ENCODE assay signal across 25 mouse cellular contexts in the genomic region with DNA sequence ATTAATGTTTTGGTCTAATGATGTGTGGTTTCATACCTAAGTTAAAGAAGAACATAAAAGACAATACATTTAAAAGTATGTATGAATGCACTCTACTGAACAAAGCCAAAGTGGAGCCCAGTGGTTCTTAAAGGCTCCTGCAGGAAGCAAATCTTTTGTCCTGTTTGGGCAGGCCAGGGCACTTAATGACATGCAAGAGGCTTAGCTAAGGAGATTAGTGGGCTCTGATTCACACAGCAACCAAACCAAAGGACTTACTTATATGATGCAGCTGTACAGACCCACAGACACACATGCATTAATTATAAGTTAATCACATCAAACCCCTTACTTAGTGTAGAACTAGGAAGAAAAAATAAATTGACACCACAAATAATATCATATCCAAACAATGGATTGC.
DNase-seq lines count a peak whose midpoint lies in the region; ATAC-seq lines count a peak whose summit lies in the region.
"Had no signal": no experiment of that assay in that cellular context is flagged by ENCODE, and none has a peak within 500 bp of the region (broad histone marks: within the 10 kb centered on the region; RNA-seq: fewer than 3 reads in every experiment).

No protein-coding gene starts in this region.

- DNase-seq in embryo, embryonic 10 days (ENCODE audit: low spot score), result peak; percentile 33
- DNase-seq in embryo, embryonic 9.5 days (ENCODE audit: extremely low spot score), result no peak
- DNase-seq in forebrain, embryonic 11.5 days (ENCODE audit: low spot score), result no peak
- peak; percentile 45 for DNase-seq in retina, adult 2 months (ENCODE audit: low read depth, low spot score)
- DNase-seq in retina, embryonic 14.5 days (ENCODE audit: low spot score), result no peak
- DNase-seq in spleen, adult 18-20 months, result no peak
- DNase-seq in thymus, postnatal 14 days, result no peak
- DNase-seq: adrenal gland, adult 2 months; adrenal gland, postnatal 25 days; B cell, adult 2 months; cerebellum, adult 2 months; cerebellum, postnatal 14 days; gastrocnemius, postnatal 10 days; heart, adult 18-20 months; heart, postnatal 10 days; heart, postnatal 4 days had no signal

- peaks cover 11% of the 10 kb centered on the region for H3K4me1 ChIP-seq in forebrain, embryonic 11.5 days (replicated peaks; ENCODE audit: control insufficient read depth, insufficient read depth, low read length)
- H3K4me1 ChIP-seq in forebrain, embryonic 16.5 days (replicated peaks; ENCODE audit: control insufficient read depth, insufficient read depth, low read length), result no peaks in the 10 kb centered on the region; the same call in 1 of the 2 replicates
- H3K4me1 ChIP-seq: embryonic facial prominence, embryonic 12.5 days; hindbrain, embryonic 12.5 days had no signal

- no peak overlapping the region for H3K9ac ChIP-seq in forebrain, embryonic 11.5 days (ENCODE audit: low read length)
- no peak overlapping the region for H3K9ac ChIP-seq in forebrain, embryonic 16.5 days (replicated peaks; ENCODE audit: low read depth, low read length)
- H3K9ac ChIP-seq: embryonic facial prominence, embryonic 12.5 days; hindbrain, embryonic 12.5 days had no signal

- no peak overlapping the region for H3K4me2 ChIP-seq in forebrain, embryonic 11.5 days (ENCODE audit: low read depth, low read length, severe bottlenecking)
- H3K4me2 ChIP-seq in forebrain, embryonic 16.5 days (ENCODE audit: low read length), result no peak overlapping the region
- H3K4me2 ChIP-seq: embryonic facial prominence, embryonic 12.5 days; hindbrain, embryonic 12.5 days had no signal

- H3K27ac ChIP-seq in forebrain, embryonic 11.5 days (ENCODE audit: low read depth, low read length), result no peak overlapping the region
- H3K27ac ChIP-seq in forebrain, embryonic 16.5 days (ENCODE audit: low read length), result no peak overlapping the region
- H3K27ac ChIP-seq: embryonic facial prominence, embryonic 12.5 days; heart, embryonic 10.5 days; hindbrain, embryonic 12.5 days; hindbrain, postnatal 0 days had no signal

- H3K27me3 ChIP-seq in forebrain, embryonic 11.5 days (ENCODE audit: control insufficient read depth, insufficient read depth, low read length), result no peaks in the 10 kb centered on the region
- no peaks in the 10 kb centered on the region for H3K27me3 ChIP-seq in forebrain, embryonic 16.5 days (replicated peaks; ENCODE audit: control insufficient read depth, insufficient read depth, low read length)
- H3K27me3 ChIP-seq: embryonic facial prominence, embryonic 12.5 days; hindbrain, embryonic 12.5 days had no signal

- ATAC-seq in forebrain, embryonic 11.5 days (replicated peaks; ENCODE audit: low FRiP score), result peak; percentile 44
- no peak for ATAC-seq in forebrain, embryonic 16.5 days
- ATAC-seq: activated CD4-positive, CD25-positive, alpha-beta regulatory T cell, adult 4 months; CD4-positive, CD25-positive, alpha-beta regulatory T cell, adult 4 months; forebrain, embryonic 14.5 days; hindbrain, postnatal 0 days had no signal

- no peak overlapping the region for H3K4me3 ChIP-seq in forebrain, embryonic 11.5 days (ENCODE audit: low read depth, low read length)
- no peak overlapping the region for H3K4me3 ChIP-seq in forebrain, embryonic 16.5 days (replicated peaks; ENCODE audit: low read length)
- H3K4me3 ChIP-seq: embryonic facial prominence, embryonic 12.5 days; heart, embryonic 10.5 days; hindbrain, embryonic 12.5 days had no signal

- no peaks in the 10 kb centered on the region for H3K36me3 ChIP-seq in forebrain, embryonic 11.5 days (ENCODE audit: control insufficient read depth, insufficient read depth, low read length)
- H3K36me3 ChIP-seq in forebrain, embryonic 16.5 days (ENCODE audit: control insufficient read depth, insufficient read depth), result no peaks in the 10 kb centered on the region
- H3K36me3 ChIP-seq: embryonic facial prominence, embryonic 12.5 days; G1E; heart, embryonic 10.5 days; hindbrain, embryonic 12.5 days had no signal

- H3K9me3 ChIP-seq in forebrain, embryonic 11.5 days (ENCODE audit: control insufficient read depth, low read length), result no peaks in the 10 kb centered on the region
- no peaks in the 10 kb centered on the region for H3K9me3 ChIP-seq in forebrain, embryonic 16.5 days (ENCODE audit: control insufficient read depth, low read length)
- H3K9me3 ChIP-seq: embryonic facial prominence, embryonic 12.5 days; G1E; heart, embryonic 10.5 days; hindbrain, embryonic 12.5 days had no signal

Comparison
In these comparisons a context has a peak if more than half of its experiments do, and no peak if none do; other contexts are left out.
1. DNase-seq: peak in embryo, embryonic 10 days (single experiment) and retina, adult 2 months (single experiment); none in embryo, embryonic 9.5 days (single experiment), forebrain, embryonic 11.5 days (single experiment), retina, embryonic 14.5 days (single experiment), spleen, adult 18-20 months (0 of 2) and thymus, postnatal 14 days (single experiment).